Mouse (Mus musculus): Measurements from ENCODE around the gene Rin2. TPM values are rescaled to one million over a fixed set of nuclear protein-coding genes. Genes with fewer than 3 reads are reported as not detected.

Rin2 gene
- total and polyA plus RNA-seq, 2 experiments: 3.4 to 10.9 TPM

GRCm38 (mm10) chr2:145786618-145786932 is 111.6 kb downstream of the Rin2 start:
- WGBS: 41% methylated on average over 3 of the region's 3 CpGs
- no peak for DNase-seq (ENCODE audit: extremely low read depth, low read depth, low spot score)

DNA sequence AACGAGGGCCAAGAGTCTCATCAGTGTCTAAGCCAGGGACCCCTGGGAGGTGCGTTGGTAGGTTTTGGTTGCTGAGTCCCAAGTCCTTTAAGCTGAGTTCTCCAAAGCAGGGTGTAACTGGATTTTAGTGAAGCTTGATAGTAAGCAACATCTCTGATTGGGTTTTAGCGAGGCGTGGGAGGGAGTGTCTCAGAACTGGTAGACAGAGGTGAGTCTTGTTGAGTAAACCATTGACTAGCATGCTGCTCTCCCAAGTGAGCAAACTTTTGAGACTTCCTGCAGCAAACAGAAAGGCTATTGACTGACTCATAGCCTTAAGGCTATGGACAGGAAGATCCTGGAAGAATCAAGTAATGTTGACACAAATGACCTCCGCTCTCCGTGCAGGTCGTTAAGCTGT is 112.5 kb downstream of the Rin2 start:
- Histone ChIP-seq H3K4me1 (ENCODE audit: control insufficient read depth, insufficient read depth, low read length) (peaks cover 4% of the 10 kb centered on the region; the same call in 1 of the 2 replicates), H3K79me2 (ENCODE audit: control insufficient read depth, insufficient read depth, low read length) (no peaks in the 10 kb centered on the region), H3K27me3 (ENCODE audit: control insufficient read depth, insufficient read depth, low read length) (no peaks in the 10 kb centered on the region), H3K4me3 (ENCODE audit: insufficient read depth, low read depth, low read length) (no peak overlapping the region), H3K9ac (ENCODE audit: low read depth, low read length) (0 out of 2 replicates have a peak overlapping the region, but pooled peaks have one; percentile 23), H3K27ac (replicated peaks; ENCODE audit: insufficient read depth, low read depth, low read length) (no peak overlapping the region; the same call in 1 of the 2 replicates), H3K36me3 (ENCODE audit: control insufficient read depth, insufficient read depth, low read length) (peaks cover 4% of the 10 kb centered on the region)
- 35% methylated on average over 7 of the region's 7 CpGs for WGBS
- DNase-seq (ENCODE audit: extremely low read depth, low read depth, low spot score): no peak
- TF ChIP-seq POLR2A (IDR thresholded peaks at IDR 0.05; ENCODE audit: extremely low read depth, insufficient read depth, low read length): no peak
- TF ChIP-seq CTCF (IDR thresholded peaks at IDR 0.05; ENCODE audit: low read depth, low read length): no peak

More at GRCm38 (mm10) chr2:145786618-145786932, 111.6 kb downstream of the Rin2 start:
- Histone ChIP-seq H3K27ac (replicated peaks; ENCODE audit: insufficient read depth, low read depth, low read length) (peak overlapping the region; percentile 74), H3K27me3 (ENCODE audit: control insufficient read depth, insufficient read depth, low read length) (no peaks in the 10 kb centered on the region), H3K79me2 (ENCODE audit: control insufficient read depth, insufficient read depth, low read length) (no peaks in the 10 kb centered on the region), H3K4me3 (ENCODE audit: insufficient read depth, low read depth, low read length) (peak overlapping the region; percentile 62), H3K4me1 (ENCODE audit: control insufficient read depth, insufficient read depth, low read length) (peaks cover 4% of the 10 kb centered on the region; the same call in 1 of the 2 replicates), H3K36me3 (ENCODE audit: control insufficient read depth, insufficient read depth, low read length) (peaks cover 2% of the 10 kb centered on the region), H3K9ac (ENCODE audit: low read depth, low read length) (peak overlapping the region; percentile 50)
- TF ChIP-seq CTCF (IDR thresholded peaks at IDR 0.05; ENCODE audit: low read depth, low read length) (no peak), POLR2A (IDR thresholded peaks at IDR 0.05; ENCODE audit: extremely low read depth, insufficient read depth, low read length) (no peak)

DNA sequence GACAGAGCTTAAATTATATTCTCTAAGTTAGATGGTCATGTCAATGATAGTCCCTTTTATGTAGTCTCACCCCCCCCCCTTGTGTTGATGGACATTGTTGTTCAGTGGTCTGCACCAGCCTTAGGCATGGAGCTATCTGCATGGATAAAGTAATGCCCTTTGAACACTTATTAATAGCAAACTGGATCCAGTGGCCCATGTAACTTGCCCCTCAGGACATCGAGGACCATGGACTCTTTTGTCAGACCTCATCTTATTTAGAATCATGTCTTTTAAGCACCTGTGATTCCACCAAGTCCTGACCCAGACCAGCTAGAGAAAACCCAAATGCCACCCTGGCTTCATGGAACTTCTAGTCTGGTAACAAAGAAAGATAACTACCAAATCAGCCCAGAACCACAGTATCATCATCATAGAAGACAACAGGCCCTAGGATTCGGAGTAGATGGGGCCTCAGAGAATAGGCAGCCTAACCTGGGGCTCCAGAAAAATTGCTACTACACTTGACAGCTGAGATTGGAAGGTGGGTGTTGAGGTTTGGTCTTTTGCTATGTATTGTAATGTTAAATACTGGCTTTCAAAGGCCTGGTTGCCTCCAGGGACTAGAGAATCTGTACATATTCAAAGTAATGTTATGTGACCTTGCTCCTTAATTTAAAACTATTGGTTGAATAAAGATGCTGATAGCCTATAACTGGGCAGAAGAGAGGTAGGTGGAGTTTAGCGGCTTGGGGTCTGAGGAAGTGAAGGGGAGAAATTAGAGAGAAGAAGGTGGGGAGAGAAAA is 113.7 kb downstream of the Rin2 start:
- Histone ChIP-seq H3K4me1 (ENCODE audit: control insufficient read depth, insufficient read depth, low read length) (peaks cover 7% of the 10 kb centered on the region), H3K27me3 (ENCODE audit: control insufficient read depth, insufficient read depth, low read length) (no peaks in the 10 kb centered on the region), H3K27ac (replicated peaks; ENCODE audit: insufficient read depth, low read depth, low read length) (no peak overlapping the region), H3K36me3 (ENCODE audit: control insufficient read depth, insufficient read depth, low read length) (peaks cover 4% of the 10 kb centered on the region), H3K79me2 (ENCODE audit: control insufficient read depth, insufficient read depth, low read length) (no peaks in the 10 kb centered on the region), H3K4me3 (ENCODE audit: insufficient read depth, low read depth, low read length) (no peak overlapping the region), H3K9ac (ENCODE audit: low read depth, low read length) (no peak overlapping the region)
- no peak for DNase-seq (ENCODE audit: extremely low read depth, low read depth, low spot score)
- 95% methylated on average over 3 of the region's 3 CpGs for WGBS
- TF ChIP-seq CTCF (IDR thresholded peaks at IDR 0.05; ENCODE audit: low read depth, low read length) (no peak), POLR2A (IDR thresholded peaks at IDR 0.05; ENCODE audit: extremely low read depth, insufficient read depth, low read length) (no peak)

DNA sequence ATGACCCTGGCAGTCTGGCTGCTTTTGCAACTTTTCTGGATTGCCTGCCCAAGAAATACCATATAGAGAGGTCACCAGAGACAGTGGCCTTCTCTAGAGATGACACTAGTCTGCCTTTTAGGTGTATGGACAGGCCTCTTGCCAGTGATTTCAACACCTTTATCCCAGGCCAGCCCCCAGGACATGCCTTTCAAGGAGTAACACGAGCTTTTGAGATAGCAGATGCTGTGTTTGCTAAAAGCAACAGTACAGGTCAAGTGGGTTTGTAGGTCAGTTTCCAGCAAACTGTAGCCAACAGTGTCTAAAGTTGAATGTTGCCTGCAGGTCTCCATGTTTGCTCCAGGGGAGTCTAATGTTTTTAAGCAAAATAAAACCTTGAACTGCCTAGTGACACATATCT is 118.7 kb downstream of the Rin2 start:
- WGBS: 2% methylated on average over 1 of the region's 1 CpGs
- H3K27ac ChIP-seq (replicated peaks; ENCODE audit: insufficient read depth, low read depth, low read length): no peak overlapping the region
- H3K27me3 ChIP-seq (ENCODE audit: control insufficient read depth, insufficient read depth, low read length): no peaks in the 10 kb centered on the region
- H3K4me3 ChIP-seq (ENCODE audit: insufficient read depth, low read depth, low read length): no peak overlapping the region
- H3K79me2 ChIP-seq (ENCODE audit: control insufficient read depth, insufficient read depth, low read length): no peaks in the 10 kb centered on the region
- peaks cover 3% of the 10 kb centered on the region; the same call in 1 of the 2 replicates for H3K36me3 ChIP-seq (ENCODE audit: control insufficient read depth, insufficient read depth, low read length)
- H3K9ac ChIP-seq (ENCODE audit: low read depth, low read length): no peak overlapping the region
- peak; percentile 92 for DNase-seq (ENCODE audit: extremely low read depth, low read depth, low spot score)
- H3K4me1 ChIP-seq (ENCODE audit: control insufficient read depth, insufficient read depth, low read length): peaks cover 10% of the 10 kb centered on the region
- TF ChIP-seq POLR2A (IDR thresholded peaks at IDR 0.05; ENCODE audit: extremely low read depth, insufficient read depth, low read length) (no peak), CTCF (IDR thresholded peaks at IDR 0.05; ENCODE audit: low read depth, low read length) (no peak)

DNA sequence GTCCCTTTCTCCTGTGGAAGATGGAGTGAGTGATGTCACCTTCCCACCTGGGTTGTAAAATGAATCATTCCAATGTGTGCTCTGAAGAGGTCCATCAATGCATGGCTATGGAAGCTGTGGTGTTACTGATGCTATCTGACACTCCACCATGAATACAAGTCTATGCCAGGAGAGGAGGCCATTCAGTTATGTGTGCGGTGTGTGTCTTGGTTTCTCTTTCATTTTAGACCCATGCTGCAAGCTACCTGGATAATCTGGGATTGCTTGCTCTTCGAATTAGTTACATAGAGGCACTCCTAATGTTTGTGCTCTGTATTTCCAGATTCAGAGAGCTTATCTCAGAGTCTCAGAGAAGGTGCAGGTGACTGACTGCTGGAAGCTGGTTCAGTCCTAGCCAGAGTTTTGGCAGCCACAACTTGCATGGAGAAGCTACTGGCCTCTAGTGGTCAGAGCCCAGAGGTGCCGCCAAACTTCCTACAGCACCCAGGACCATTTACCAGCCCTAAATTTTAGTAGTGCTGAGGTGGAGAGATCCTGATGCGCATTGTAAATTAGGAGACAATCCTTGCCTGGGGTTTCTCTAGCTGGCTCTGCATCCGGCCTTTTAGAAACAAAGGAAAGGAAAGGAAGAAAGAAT is 119.4 kb downstream of the Rin2 start:
- H3K27ac ChIP-seq (replicated peaks; ENCODE audit: insufficient read depth, low read depth, low read length): no peak overlapping the region
- H3K27me3 ChIP-seq (ENCODE audit: control insufficient read depth, insufficient read depth, low read length): no peaks in the 10 kb centered on the region
- DNase-seq (ENCODE audit: extremely low read depth, low read depth, low spot score): peak; percentile 74
- peaks cover 3% of the 10 kb centered on the region; the same call in 1 of the 2 replicates for H3K36me3 ChIP-seq (ENCODE audit: control insufficient read depth, insufficient read depth, low read length)
- TF ChIP-seq CTCF (IDR thresholded peaks at IDR 0.05; ENCODE audit: low read depth, low read length) (peak; percentile 90), POLR2A (IDR thresholded peaks at IDR 0.05; ENCODE audit: extremely low read depth, insufficient read depth, low read length) (no peak)
- H3K79me2 ChIP-seq (ENCODE audit: control insufficient read depth, insufficient read depth, low read length): 0 out of 2 replicates have a peak, but pooled peaks cover 4% of the 10 kb centered on the region
- H3K9ac ChIP-seq (ENCODE audit: low read depth, low read length): no peak overlapping the region
- WGBS: 33% methylated on average over 5 of the region's 5 CpGs
- peaks cover 10% of the 10 kb centered on the region for H3K4me1 ChIP-seq (ENCODE audit: control insufficient read depth, insufficient read depth, low read length)
- H3K4me3 ChIP-seq (ENCODE audit: insufficient read depth, low read depth, low read length): no peak overlapping the region

All from liver, adult 2 months (tissue).